Mouse (Mus musculus): ENCODE results near the gene Reep1. TPM values are rescaled to one million over a fixed set of nuclear protein-coding genes. Genes with fewer than 3 reads are reported as not detected.
A peak's percentile ranks its signal among the peaks of the same experiment; 100 is the strongest.

The Reep1 gene
- polyA plus RNA-seq, 1 experiment from 2014 or later = 167 TPM

DNA sequence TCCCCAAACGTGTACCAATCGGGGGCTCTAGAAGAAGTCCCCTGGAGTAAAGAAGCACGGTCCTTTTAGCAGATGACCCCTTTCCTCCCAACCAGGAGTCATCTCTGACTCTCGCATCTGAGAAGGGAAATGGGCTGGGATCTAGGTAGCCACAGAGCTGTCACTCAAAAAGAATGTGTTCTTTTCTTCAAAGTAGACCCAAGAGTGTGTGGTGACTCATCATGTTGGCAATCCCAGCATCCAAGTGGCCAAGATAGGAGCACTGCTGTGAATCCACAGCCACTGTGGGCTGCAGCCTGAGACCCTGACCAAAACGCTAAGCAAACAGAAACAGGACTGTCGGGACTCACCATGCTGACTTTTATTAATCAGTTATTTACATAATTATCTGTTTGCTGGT, 37.6 kb downstream of the Reep1 start:
- H3K4me1 ChIP-seq (ENCODE audit: control insufficient read depth, insufficient read depth, low read length) = peaks cover 15% of the 10 kb centered on the region
- no peak overlapping the region for H3K4me3 ChIP-seq (ENCODE audit: low read depth, low read length)
- no peak for DNase-seq (ENCODE audit: low spot score)
- no peaks in the 10 kb centered on the region for H3K9me3 ChIP-seq (replicated peaks; ENCODE audit: control insufficient read depth, low read length)
- ATAC-seq = no peak
- no peaks in the 10 kb centered on the region for H3K27me3 ChIP-seq (replicated peaks; ENCODE audit: control insufficient read depth, insufficient read depth, low read length)
- H3K27ac ChIP-seq (ENCODE audit: low read depth, low read length) = no peak overlapping the region
- no peak overlapping the region for H3K9ac ChIP-seq (ENCODE audit: low read length)
- no peak overlapping the region for H3K4me2 ChIP-seq (ENCODE audit: low read length)
- WGBS = 88% methylated on average over 6 of the region's 6 CpGs
- H3K36me3 ChIP-seq (ENCODE audit: control insufficient read depth, insufficient read depth, low read length) = no peaks in the 10 kb centered on the region

DNA sequence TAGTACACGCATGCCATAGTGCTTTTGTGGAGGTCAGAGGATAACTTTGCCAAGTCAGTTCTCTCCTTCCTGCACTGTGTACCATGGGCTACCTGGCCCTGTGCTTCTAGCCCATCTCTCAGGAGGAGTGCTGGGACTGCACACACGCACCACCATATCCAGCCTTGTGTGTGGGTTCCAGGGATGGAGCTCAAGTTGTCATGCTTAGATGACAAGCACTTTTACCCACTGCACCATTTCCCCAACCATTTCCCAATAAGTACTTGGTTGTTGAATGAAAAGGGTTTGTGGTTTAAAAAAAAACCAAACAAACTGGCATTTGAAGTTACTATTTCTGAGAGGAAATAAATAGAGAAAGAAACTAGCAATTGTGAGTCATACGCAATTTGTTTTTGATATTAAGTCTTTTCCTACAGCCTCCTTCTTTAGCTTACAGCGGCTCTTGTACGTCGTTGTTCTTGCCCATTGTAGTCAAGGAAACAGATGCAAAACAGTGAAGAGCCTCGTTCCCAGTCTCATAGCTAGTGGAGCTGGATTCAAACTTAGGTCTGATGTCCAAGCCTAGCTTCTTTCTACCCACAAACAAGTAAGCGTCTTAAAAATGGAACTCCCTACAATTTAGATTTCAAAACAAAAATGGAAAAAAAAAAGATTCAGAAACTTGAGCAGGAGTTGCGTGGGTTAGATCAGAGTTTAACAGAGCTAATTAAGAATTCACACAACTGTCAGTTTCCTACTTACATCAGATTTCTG, 38.3 kb downstream of the Reep1 start:
- H3K36me3 ChIP-seq (ENCODE audit: control insufficient read depth, insufficient read depth, low read length) = no peaks in the 10 kb centered on the region
- peaks cover 7% of the 10 kb centered on the region for H3K4me1 ChIP-seq (ENCODE audit: control insufficient read depth, insufficient read depth, low read length)
- 68% methylated on average over 9 of the region's 9 CpGs for WGBS
- no peak overlapping the region for H3K27ac ChIP-seq (ENCODE audit: low read depth, low read length)
- no peak overlapping the region for H3K4me2 ChIP-seq (ENCODE audit: low read length)
- no peak for ATAC-seq
- no peak for DNase-seq (ENCODE audit: low spot score)
- H3K27me3 ChIP-seq (replicated peaks; ENCODE audit: control insufficient read depth, insufficient read depth, low read length) = no peaks in the 10 kb centered on the region
- H3K9ac ChIP-seq (ENCODE audit: low read length) = no peak overlapping the region
- no peaks in the 10 kb centered on the region for H3K9me3 ChIP-seq (replicated peaks; ENCODE audit: control insufficient read depth, low read length)
- H3K4me3 ChIP-seq (ENCODE audit: low read depth, low read length) = no peak overlapping the region

DNA sequence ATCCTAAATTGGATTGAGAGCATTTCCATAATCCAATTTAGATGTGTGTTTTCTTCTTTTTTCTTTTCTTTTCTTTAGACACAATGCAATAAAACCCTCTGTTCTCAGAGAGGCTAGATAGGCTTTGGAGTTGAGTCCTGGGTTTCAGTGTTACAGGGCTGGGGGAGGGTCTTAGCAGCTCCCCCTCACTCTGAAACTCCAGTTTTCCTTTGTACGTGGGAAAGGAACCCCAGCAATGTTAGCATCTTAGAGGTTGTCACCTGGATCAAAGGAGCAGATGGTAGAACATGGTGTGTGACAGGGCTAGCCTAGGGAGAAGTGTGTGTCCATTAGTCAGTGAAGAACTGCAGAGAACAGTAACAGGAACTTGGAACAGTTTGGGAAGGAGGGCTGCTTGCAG, 38.9 kb downstream of the Reep1 start:
- Histone ChIP-seq H3K9ac (ENCODE audit: low read length) (no peak overlapping the region), H3K9me3 (replicated peaks; ENCODE audit: control insufficient read depth, low read length) (no peaks in the 10 kb centered on the region), H3K4me1 (ENCODE audit: control insufficient read depth, insufficient read depth, low read length) (peaks cover 2% of the 10 kb centered on the region), H3K27ac (ENCODE audit: low read depth, low read length) (no peak overlapping the region), H3K4me3 (ENCODE audit: low read depth, low read length) (no peak overlapping the region), H3K4me2 (ENCODE audit: low read length) (no peak overlapping the region), H3K27me3 (replicated peaks; ENCODE audit: control insufficient read depth, insufficient read depth, low read length) (no peaks in the 10 kb centered on the region), H3K36me3 (ENCODE audit: control insufficient read depth, insufficient read depth, low read length) (no peaks in the 10 kb centered on the region)
- 33% methylated on average over 1 of the region's 1 CpGs for WGBS
- no peak for ATAC-seq
- no peak for DNase-seq (ENCODE audit: low spot score)

DNA sequence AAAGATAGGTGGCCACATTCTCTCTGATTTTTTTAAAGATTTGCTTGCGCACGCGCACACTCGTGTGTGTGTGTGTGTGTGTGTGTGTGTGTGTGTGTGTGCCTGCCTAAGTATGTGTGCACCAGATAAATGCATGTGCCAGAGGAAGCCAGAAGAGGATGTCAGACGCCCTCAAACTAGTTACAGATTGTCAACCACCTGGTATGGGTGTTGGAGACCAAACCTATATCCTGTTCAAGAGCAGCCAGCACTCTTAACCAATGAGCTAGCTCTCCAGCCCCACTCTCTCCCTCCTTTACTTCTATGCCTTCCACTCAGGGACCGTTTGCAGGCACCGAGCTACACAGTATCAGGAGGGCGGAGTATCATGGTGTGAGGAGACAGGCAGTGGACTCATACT, 39.5 kb downstream of the Reep1 start:
- WGBS = 88% methylated on average over 8 of the region's 8 CpGs
- H3K4me3 ChIP-seq (ENCODE audit: low read depth, low read length) = no peak overlapping the region
- no peaks in the 10 kb centered on the region for H3K27me3 ChIP-seq (replicated peaks; ENCODE audit: control insufficient read depth, insufficient read depth, low read length)
- ATAC-seq (no peak), DNase-seq (ENCODE audit: low spot score) (no peak)
- no peak overlapping the region for H3K27ac ChIP-seq (ENCODE audit: low read depth, low read length)
- no peaks in the 10 kb centered on the region for H3K4me1 ChIP-seq (ENCODE audit: control insufficient read depth, insufficient read depth, low read length)
- no peak overlapping the region for H3K9ac ChIP-seq (ENCODE audit: low read length)
- no peaks in the 10 kb centered on the region for H3K36me3 ChIP-seq (ENCODE audit: control insufficient read depth, insufficient read depth, low read length)
- H3K4me2 ChIP-seq (ENCODE audit: low read length) = no peak overlapping the region
- no peaks in the 10 kb centered on the region for H3K9me3 ChIP-seq (replicated peaks; ENCODE audit: control insufficient read depth, low read length)

DNA sequence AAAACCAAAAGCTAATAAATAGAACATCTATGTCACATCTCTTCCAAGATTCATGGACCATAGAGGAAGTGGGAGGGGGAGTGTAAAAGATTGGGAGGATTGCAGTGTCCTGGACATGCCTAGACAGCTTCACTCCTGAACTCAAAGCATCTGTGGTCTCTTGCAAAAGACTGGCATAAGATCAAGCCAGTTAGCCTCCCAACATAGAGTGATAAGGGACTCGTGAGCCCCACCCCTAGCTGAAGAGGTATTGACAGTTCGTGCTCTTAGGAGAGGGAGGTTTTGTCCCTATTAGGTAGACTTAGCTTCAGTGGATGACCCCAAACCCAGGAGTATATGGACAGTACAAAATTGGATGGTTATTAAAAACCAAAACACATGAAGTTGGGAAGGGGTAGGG, 44.2 kb downstream of the Reep1 start:
- ATAC-seq (no peak), DNase-seq (ENCODE audit: low spot score) (no peak)
- Histone ChIP-seq H3K9ac (ENCODE audit: low read length) (no peak overlapping the region), H3K9me3 (replicated peaks; ENCODE audit: control insufficient read depth, low read length) (no peaks in the 10 kb centered on the region), H3K36me3 (ENCODE audit: control insufficient read depth, insufficient read depth, low read length) (no peaks in the 10 kb centered on the region), H3K4me2 (ENCODE audit: low read length) (no peak overlapping the region), H3K4me3 (ENCODE audit: low read depth, low read length) (no peak overlapping the region), H3K4me1 (ENCODE audit: control insufficient read depth, insufficient read depth, low read length) (peaks cover 9% of the 10 kb centered on the region), H3K27ac (ENCODE audit: low read depth, low read length) (no peak overlapping the region), H3K27me3 (replicated peaks; ENCODE audit: control insufficient read depth, insufficient read depth, low read length) (no peaks in the 10 kb centered on the region)
- 80% methylated on average over 2 of the region's 2 CpGs for WGBS

DNA sequence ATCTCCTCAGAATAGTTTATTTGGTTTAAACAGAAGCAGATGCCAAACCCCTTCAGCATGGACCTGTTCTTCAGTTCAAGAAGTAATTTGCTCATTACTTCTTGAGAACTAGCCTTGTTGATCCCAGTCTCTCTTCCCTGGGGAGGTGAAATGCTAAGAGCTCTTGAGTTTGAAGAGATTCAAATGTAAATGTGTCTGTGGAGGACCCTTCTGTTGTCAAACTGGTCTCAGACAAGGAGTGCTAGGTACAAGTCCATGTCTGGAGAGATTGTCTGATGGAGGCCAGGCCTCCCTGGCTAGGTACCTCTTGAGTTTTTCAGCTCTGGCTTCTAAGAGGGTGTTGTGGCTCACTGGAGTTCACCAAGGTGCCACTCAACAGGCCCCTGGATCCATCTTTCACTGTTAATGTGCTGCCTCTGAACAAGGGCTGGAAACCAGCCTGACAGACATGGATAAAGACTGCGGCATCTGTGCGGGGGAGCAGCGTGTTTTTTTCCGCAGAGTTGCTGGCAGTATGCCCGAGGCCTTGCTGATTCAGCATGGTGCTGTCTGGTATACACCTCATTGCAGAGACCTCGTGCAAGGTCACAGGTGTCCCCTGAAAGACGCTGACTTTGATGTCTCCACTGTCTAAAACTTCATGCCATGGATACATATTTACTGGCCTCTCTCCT, 45.6 kb downstream of the Reep1 start:
- WGBS = 43% methylated on average over 7 of the region's 7 CpGs
- Histone ChIP-seq H3K36me3 (ENCODE audit: control insufficient read depth, insufficient read depth, low read length) (peaks cover 5% of the 10 kb centered on the region; the same call in 1 of the 2 replicates), H3K9me3 (replicated peaks; ENCODE audit: control insufficient read depth, low read length) (no peaks in the 10 kb centered on the region), H3K4me3 (ENCODE audit: low read depth, low read length) (no peak overlapping the region), H3K27me3 (replicated peaks; ENCODE audit: control insufficient read depth, insufficient read depth, low read length) (no peaks in the 10 kb centered on the region), H3K9ac (ENCODE audit: low read length) (no peak overlapping the region), H3K27ac (ENCODE audit: low read depth, low read length) (peak overlapping the region; percentile 66; the same call in 1 of the 2 replicates), H3K4me1 (ENCODE audit: control insufficient read depth, insufficient read depth, low read length) (peaks cover 9% of the 10 kb centered on the region), H3K4me2 (ENCODE audit: low read length) (no peak overlapping the region)
- ATAC-seq (peak; percentile 63), DNase-seq (ENCODE audit: low spot score) (peak; percentile 73)

DNA sequence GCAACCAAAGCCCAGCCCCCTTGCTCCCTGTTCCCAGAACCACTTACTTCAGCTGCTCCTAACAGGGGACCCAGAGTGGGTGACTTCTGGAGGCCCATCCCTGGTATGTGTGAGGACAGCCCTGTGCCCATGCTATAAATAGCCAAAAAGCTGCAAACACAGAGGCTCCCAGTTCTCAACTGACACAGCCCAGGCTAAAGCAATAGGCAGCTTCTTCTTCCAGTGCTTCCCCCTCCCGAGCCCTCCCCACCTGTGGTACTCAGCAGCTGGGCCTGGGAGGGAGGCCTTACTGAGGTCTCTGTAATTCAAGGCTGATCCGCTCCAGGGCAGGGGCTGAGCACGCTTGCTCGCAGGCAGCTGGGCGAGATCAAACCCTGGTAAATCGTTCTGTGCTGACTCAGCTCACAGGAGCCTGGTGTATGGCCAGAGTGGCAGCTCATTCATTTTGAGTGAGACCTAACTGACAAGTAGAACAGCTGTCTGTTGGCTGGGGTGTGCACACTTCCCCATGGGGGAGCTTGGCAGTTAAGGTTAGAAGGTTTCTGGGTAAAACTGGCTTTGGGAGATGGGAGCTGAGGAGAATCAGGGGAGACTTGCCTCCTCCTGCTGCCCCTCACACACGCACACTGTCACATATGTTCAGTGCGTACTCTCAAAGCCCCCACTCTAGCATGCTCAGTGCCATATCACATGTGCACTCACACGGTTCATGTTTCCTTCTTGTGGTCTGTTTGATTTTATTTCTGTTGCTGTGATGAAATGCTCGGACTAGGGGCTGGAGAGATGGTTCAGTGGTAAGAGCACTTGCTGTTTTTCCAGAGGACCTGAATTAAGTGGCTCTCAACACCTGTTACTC, 49.9 kb downstream of the Reep1 start:
- Histone ChIP-seq H3K27me3 (replicated peaks; ENCODE audit: control insufficient read depth, insufficient read depth, low read length) (no peaks in the 10 kb centered on the region), H3K4me2 (ENCODE audit: low read length) (no peak overlapping the region), H3K36me3 (ENCODE audit: control insufficient read depth, insufficient read depth, low read length) (peaks cover 21% of the 10 kb centered on the region; the same call in 1 of the 2 replicates), H3K4me1 (ENCODE audit: control insufficient read depth, insufficient read depth, low read length) (peaks cover 9% of the 10 kb centered on the region), H3K4me3 (ENCODE audit: low read depth, low read length) (no peak overlapping the region), H3K9me3 (replicated peaks; ENCODE audit: control insufficient read depth, low read length) (no peaks in the 10 kb centered on the region), H3K9ac (ENCODE audit: low read length) (no peak overlapping the region), H3K27ac (ENCODE audit: low read depth, low read length) (no peak overlapping the region)
- ATAC-seq = peak; percentile 77
- 64% methylated on average over 10 of the region's 10 CpGs for WGBS
- DNase-seq (ENCODE audit: low spot score) = peak; percentile 46

DNA sequence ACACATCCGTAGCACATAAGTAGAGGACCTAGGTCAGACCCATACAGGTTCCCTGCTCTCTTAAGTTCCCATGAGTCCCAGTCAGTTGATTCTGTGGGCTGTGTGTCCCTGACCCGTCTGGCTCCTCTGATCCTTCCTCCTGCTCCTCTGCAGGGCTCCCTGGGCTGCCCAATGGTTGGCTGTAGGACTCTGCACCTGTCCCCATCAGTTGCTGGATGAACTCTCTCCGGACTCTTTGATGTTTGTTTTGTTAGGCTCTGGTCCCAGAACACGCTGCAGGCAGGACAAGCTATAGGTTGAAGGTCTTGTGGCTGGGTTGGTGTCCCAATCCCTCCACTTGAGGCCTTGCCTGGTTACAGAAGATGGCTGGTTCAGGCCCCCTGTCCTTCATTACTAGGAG, 51.4 kb downstream of the Reep1 start:
- no peaks in the 10 kb centered on the region for H3K9me3 ChIP-seq (replicated peaks; ENCODE audit: control insufficient read depth, low read length)
- H3K36me3 ChIP-seq (ENCODE audit: control insufficient read depth, insufficient read depth, low read length) = peaks cover 25% of the 10 kb centered on the region; the same call in 1 of the 2 replicates
- DNase-seq (ENCODE audit: low spot score) (no peak), ATAC-seq (no peak)
- no peak overlapping the region for H3K4me3 ChIP-seq (ENCODE audit: low read depth, low read length)
- WGBS = 84% methylated on average over 4 of the region's 4 CpGs
- no peak overlapping the region for H3K27ac ChIP-seq (ENCODE audit: low read depth, low read length)
- no peak overlapping the region for H3K4me2 ChIP-seq (ENCODE audit: low read length)
- no peaks in the 10 kb centered on the region for H3K4me1 ChIP-seq (ENCODE audit: control insufficient read depth, insufficient read depth, low read length)
- no peak overlapping the region for H3K9ac ChIP-seq (ENCODE audit: low read length)
- no peaks in the 10 kb centered on the region for H3K27me3 ChIP-seq (replicated peaks; ENCODE audit: control insufficient read depth, insufficient read depth, low read length)
